Mouse (Mus musculus): Measurements from ENCODE around the gene Gm6034.

DNA sequence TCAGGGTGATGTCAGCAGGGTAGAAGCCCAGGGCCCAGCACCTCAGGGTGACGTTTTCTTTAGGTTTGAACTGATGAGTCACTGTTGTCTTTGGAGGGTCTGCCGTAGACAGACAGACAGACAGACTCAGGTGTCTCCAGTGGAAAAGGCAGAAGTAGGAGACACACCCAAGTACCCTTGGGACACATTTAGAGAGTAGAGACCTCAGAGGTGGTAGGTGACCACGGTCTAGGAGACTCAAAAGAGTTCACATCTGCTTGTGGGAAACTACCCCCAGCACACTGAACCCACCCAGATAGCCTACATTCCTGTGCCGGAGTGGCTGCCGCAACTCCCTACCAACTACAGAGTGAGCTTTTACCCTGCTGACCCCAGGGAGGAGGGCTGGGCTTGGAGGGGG is 27.8 kb upstream of the Gm6034 start:
- TF ChIP-seq POLR2A (IDR thresholded peaks at IDR 0.05; ENCODE audit: control insufficient read depth, low read depth, low read length): no peak
- no peak for TF ChIP-seq CTCF (IDR thresholded peaks at IDR 0.05; ENCODE audit: control insufficient read depth, insufficient read depth, insufficient replicate concordance, low read depth, low read length)
